ENCODE assay signal across 11 mouse cellular contexts in genomic region chr13:5614186-5614737, GRCm38 (mm10).
DNase-seq lines count a peak whose midpoint lies in the region; ATAC-seq and TF ChIP-seq lines count a peak whose summit lies in the region.
"Had no signal": no experiment of that assay in that cellular context is flagged by ENCODE, and none has a peak within 500 bp of the region (broad histone marks: within the 10 kb centered on the region; RNA-seq: fewer than 3 reads in every experiment).

No protein-coding gene starts in this region.

- H3K9ac ChIP-seq in embryonic facial prominence, embryonic 14.5 days (ENCODE audit: low read depth, low read length) = no peak overlapping the region
- no peak overlapping the region for H3K9ac ChIP-seq in kidney, postnatal 0 days (ENCODE audit: low read depth, low read length)
- no peak overlapping the region for H3K9ac ChIP-seq in intestine, postnatal 0 days (ENCODE audit: low read depth, low read length)
- H3K9ac ChIP-seq in forebrain, embryonic 13.5 days = no peak overlapping the region
- H3K9ac ChIP-seq: liver, embryonic 15.5 days had no signal

- H3K36me3 ChIP-seq in embryonic facial prominence, embryonic 14.5 days (ENCODE audit: control insufficient read depth, insufficient read depth, low read length) = no peaks in the 10 kb centered on the region
- H3K36me3 ChIP-seq in embryonic facial prominence, embryonic 10.5 days (replicated peaks) = no peaks in the 10 kb centered on the region
- H3K36me3 ChIP-seq in kidney, postnatal 0 days (ENCODE audit: insufficient read depth, low read length) = no peaks in the 10 kb centered on the region
- H3K36me3 ChIP-seq in intestine, postnatal 0 days (ENCODE audit: control insufficient read depth, insufficient read depth) = no peaks in the 10 kb centered on the region
- no peaks in the 10 kb centered on the region for H3K36me3 ChIP-seq in forebrain, embryonic 13.5 days (ENCODE audit: poor library complexity, severe bottlenecking)
- H3K36me3 ChIP-seq: liver, embryonic 15.5 days had no signal

- H3K4me2 ChIP-seq in embryonic facial prominence, embryonic 14.5 days (ENCODE audit: low read depth, low read length) = no peak overlapping the region
- no peak overlapping the region for H3K4me2 ChIP-seq in kidney, postnatal 0 days (ENCODE audit: low read length)
- H3K4me2 ChIP-seq in intestine, postnatal 0 days (replicated peaks; ENCODE audit: low read depth) = no peak overlapping the region
- H3K4me2 ChIP-seq in forebrain, embryonic 13.5 days = no peak overlapping the region
- H3K4me2 ChIP-seq: liver, embryonic 15.5 days had no signal

- 60% methylated on average over 7 of the region's 7 CpGs for WGBS in embryonic facial prominence, embryonic 14.5 days
- 82% methylated on average over 7 of the region's 7 CpGs for WGBS in embryonic facial prominence, embryonic 10.5 days
- WGBS in kidney, postnatal 0 days = 70% methylated on average over 7 of the region's 7 CpGs
- 76% methylated on average over 7 of the region's 7 CpGs for WGBS in intestine, postnatal 0 days
- 89% methylated on average over 7 of the region's 7 CpGs for WGBS in forebrain, embryonic 13.5 days

- ATAC-seq in embryonic facial prominence, embryonic 14.5 days (ENCODE audit: low read depth) = peak; percentile 30; the same call in 1 of the 2 replicates
- ATAC-seq in kidney, postnatal 0 days (replicated peaks; ENCODE audit: low FRiP score, low read depth) = no peak
- peak; percentile 28 for ATAC-seq in common myeloid progenitor, adult 5-6 weeks (replicated peaks; ENCODE audit: low read depth, poor library complexity, severe bottlenecking)
- 0 out of 2 replicates have a peak, but pooled peaks have one; percentile 16 for ATAC-seq in intestine, postnatal 0 days
- no peak for ATAC-seq in forebrain, embryonic 13.5 days

- H3K27me3 ChIP-seq in embryonic facial prominence, embryonic 14.5 days (replicated peaks; ENCODE audit: control insufficient read depth, insufficient read depth, low read length) = no peaks in the 10 kb centered on the region
- H3K27me3 ChIP-seq in embryonic facial prominence, embryonic 10.5 days (replicated peaks; ENCODE audit: low read depth, poor library complexity, severe bottlenecking) = no peaks in the 10 kb centered on the region
- no peaks in the 10 kb centered on the region for H3K27me3 ChIP-seq in kidney, postnatal 0 days (ENCODE audit: insufficient read depth, low read length)
- H3K27me3 ChIP-seq in intestine, postnatal 0 days (replicated peaks; ENCODE audit: control insufficient read depth, insufficient read depth, low read length) = no peaks in the 10 kb centered on the region
- H3K27me3 ChIP-seq in forebrain, embryonic 13.5 days = no peaks in the 10 kb centered on the region
- H3K27me3 ChIP-seq: liver, embryonic 15.5 days had no signal

- no peak overlapping the region for H3K27ac ChIP-seq in embryonic facial prominence, embryonic 14.5 days (replicated peaks; ENCODE audit: low read depth, low read length)
- H3K27ac ChIP-seq in embryonic facial prominence, embryonic 10.5 days (replicated peaks) = no peak overlapping the region
- peak overlapping the region; percentile 8; the same call in 1 of the 2 replicates for H3K27ac ChIP-seq in kidney, postnatal 0 days
- H3K27ac ChIP-seq in intestine, postnatal 0 days (ENCODE audit: low read depth, low read length) = no peak overlapping the region
- H3K27ac ChIP-seq in forebrain, embryonic 13.5 days = no peak overlapping the region
- H3K27ac ChIP-seq: liver, embryonic 15.5 days had no signal

- H3K9me3 ChIP-seq in embryonic facial prominence, embryonic 14.5 days (ENCODE audit: control insufficient read depth, low read length) = no peaks in the 10 kb centered on the region
- no peaks in the 10 kb centered on the region for H3K9me3 ChIP-seq in embryonic facial prominence, embryonic 10.5 days
- H3K9me3 ChIP-seq in kidney, postnatal 0 days (replicated peaks; ENCODE audit: low read length) = no peaks in the 10 kb centered on the region
- no peaks in the 10 kb centered on the region for H3K9me3 ChIP-seq in intestine, postnatal 0 days (ENCODE audit: control insufficient read depth)
- H3K9me3 ChIP-seq in forebrain, embryonic 13.5 days (replicated peaks) = no peaks in the 10 kb centered on the region
- H3K9me3 ChIP-seq: liver, embryonic 15.5 days had no signal

- no peaks in the 10 kb centered on the region for H3K4me1 ChIP-seq in embryonic facial prominence, embryonic 14.5 days (ENCODE audit: control insufficient read depth, insufficient read depth, low read length)
- H3K4me1 ChIP-seq in embryonic facial prominence, embryonic 10.5 days = no peaks in the 10 kb centered on the region
- H3K4me1 ChIP-seq in kidney, postnatal 0 days (replicated peaks; ENCODE audit: insufficient read depth, low read length) = no peaks in the 10 kb centered on the region
- H3K4me1 ChIP-seq in intestine, postnatal 0 days (replicated peaks; ENCODE audit: control insufficient read depth, insufficient read depth, low read length) = no peaks in the 10 kb centered on the region
- no peaks in the 10 kb centered on the region for H3K4me1 ChIP-seq in forebrain, embryonic 13.5 days
- H3K4me1 ChIP-seq: liver, embryonic 15.5 days had no signal

- H3K4me3 ChIP-seq in embryonic facial prominence, embryonic 14.5 days (ENCODE audit: low read depth, low read length) = no peak overlapping the region
- H3K4me3 ChIP-seq in embryonic facial prominence, embryonic 10.5 days = no peak overlapping the region
- no peak overlapping the region for H3K4me3 ChIP-seq in kidney, postnatal 0 days (replicated peaks; ENCODE audit: low read depth, low read length)
- no peak overlapping the region for H3K4me3 ChIP-seq in intestine, postnatal 0 days (ENCODE audit: low read depth, low read length)
- no peak overlapping the region for H3K4me3 ChIP-seq in forebrain, embryonic 13.5 days
- H3K4me3 ChIP-seq: liver, embryonic 15.5 days had no signal

- DNase-seq in embryonic facial prominence, embryonic 14.5 days (ENCODE audit: low spot score) = peak; percentile 4
- no peak for DNase-seq in embryonic facial prominence, embryonic 10.5 days (ENCODE audit: low spot score)
- peak; percentile 24 for DNase-seq in kidney, postnatal 0 days (ENCODE audit: low spot score)
- DNase-seq in kidney, postnatal 4 days = no peak
- DNase-seq in urinary bladder, adult 2 months (ENCODE audit: low spot score) = no peak
- DNase-seq: adrenal gland, adult 8-10 months; cerebellum, adult 2 months had no signal

- no peak for TF ChIP-seq CTCF in kidney, postnatal 0 days (IDR thresholded peaks at IDR 0.05; ENCODE audit: low read depth)
- TF ChIP-seq CTCF in intestine, postnatal 0 days (IDR thresholded peaks at IDR 0.05; ENCODE audit: low read depth) = no peak

Comparison
In these comparisons a context has a peak if more than half of its experiments do, and no peak if none do; other contexts are left out.
1. DNase-seq: peak in embryonic facial prominence, embryonic 14.5 days (single experiment) and kidney, postnatal 0 days (single experiment); none in embryonic facial prominence, embryonic 10.5 days (single experiment), kidney, postnatal 4 days (0 of 2) and urinary bladder, adult 2 months (single experiment).
2. ATAC-seq: peak in embryonic facial prominence, embryonic 14.5 days (single experiment), common myeloid progenitor, adult 5-6 weeks (single experiment) and intestine, postnatal 0 days (single experiment); none in kidney, postnatal 0 days (single experiment) and forebrain, embryonic 13.5 days (single experiment).